Mouse (Mus musculus) heart, embryonic 14.5 days (tissue): Measurements from ENCODE around the gene Nek7. TPM values are rescaled to one million over a fixed set of nuclear protein-coding genes. Genes with fewer than 3 reads are reported as not detected.

Experiments used
- ATAC-seq: fragments of 200-750 bp; cut with Nextera tagmentation; 2 replicates; pipeline ENCODE4 v1.8.0; 2017; ENCODE audit warnings: low read depth, moderate TSS enrichment; ENCODE audit not compliant: insufficient number of reproducible peaks, insufficient read depth, low FRiP score
- H3K27ac ChIP-seq, 2 experiments: fragments of 200-500 bp in 1 of 2; fragments of 300-500 bp in 1 of 2; sonication (generic) in 1 of 2; replicated peaks in 1 of 2; 2 replicates each; pipeline ENCODE4 v1.5.1; 2012 to 2014; ENCODE audit warnings: low read depth in 2 of 2, low read length in 2 of 2, control low read depth in 1 of 2, mild to moderate bottlenecking in 1 of 2, mixed read lengths in 1 of 2; ENCODE audit not compliant: control insufficient read depth in 1 of 2, insufficient read depth in 1 of 2
- H3K27me3 ChIP-seq: fragments of 300-500 bp; sonication (generic); 2 replicates; pipeline ENCODE4 v1.6.1; 2014; ENCODE audit warnings: mild to moderate bottlenecking, low read length, control low read depth; ENCODE audit not compliant: control insufficient read depth, insufficient read depth
- H3K36me3 ChIP-seq: fragments of 300-500 bp; sonication (generic); 2 replicates; pipeline ENCODE4 v1.6.1; 2014; ENCODE audit warnings: mild to moderate bottlenecking, control low read depth, low read length, mixed read lengths; ENCODE audit not compliant: control insufficient read depth, insufficient read depth
- H3K4me1 ChIP-seq, 2 experiments: fragments of 200-500 bp in 1 of 2; fragments of 300-500 bp in 1 of 2; sonication (generic) in 1 of 2; 2 replicates each; pipeline ENCODE4 v1.6.1; 2012 to 2014; ENCODE audit warnings: low read length in 2 of 2, control low read depth in 1 of 2, mixed read lengths in 1 of 2; ENCODE audit not compliant: control insufficient read depth in 2 of 2, insufficient read depth in 2 of 2
- H3K4me2 ChIP-seq: fragments of 300-500 bp; sonication (generic); 2 replicates; pipeline ENCODE4 v1.6.1; 2014; ENCODE audit warnings: mild to moderate bottlenecking, low read length
- H3K4me3 ChIP-seq, 2 experiments: fragments of 200-500 bp in 1 of 2; fragments of 300-500 bp in 1 of 2; sonication (generic) in 1 of 2; 2 replicates each; pipeline ENCODE4 v1.5.1; 2012 to 2014; ENCODE audit warnings: low read length in 2 of 2, mild to moderate bottlenecking in 2 of 2, control low read depth in 1 of 2, low read depth in 1 of 2, moderate library complexity in 1 of 2; ENCODE audit not compliant: control insufficient read depth in 1 of 2, insufficient read depth in 1 of 2
- H3K9ac ChIP-seq: fragments of 300-500 bp; sonication (generic); 2 replicates; pipeline ENCODE4 v1.6.1; 2014; ENCODE audit warnings: mild to moderate bottlenecking, low read length
- H3K9me3 ChIP-seq: fragments of 300-500 bp; sonication (generic); 2 replicates; pipeline ENCODE4 v1.6.1; 2016; ENCODE audit warnings: low read length, control low read depth; ENCODE audit not compliant: control insufficient read depth
- WGBS: fragments of 180-500 bp; shearing (Covaris S2); extraction: QIAGEN DNeasy Blood & Tissue Kit; methylation state at CpG from one replicate; pipeline ENCODE4 v1.1.7; 2014; 5-methylcytosine and 5-hydroxymethylcytosine counted together
- polyA plus RNA-seq: library from polyadenylated mRNA; unstranded; fragments of >200 nt; fragmentation: Nextera tagmentation; extraction: Ambion mirVana; gene quantifications from 2 replicates; pipeline ENCODE4 v1.2.1, GENCODE M21; 2014

Gene Nek7
- polyA plus RNA-seq, 1 experiment from 2014 or later: 59.8 TPM

DNA sequence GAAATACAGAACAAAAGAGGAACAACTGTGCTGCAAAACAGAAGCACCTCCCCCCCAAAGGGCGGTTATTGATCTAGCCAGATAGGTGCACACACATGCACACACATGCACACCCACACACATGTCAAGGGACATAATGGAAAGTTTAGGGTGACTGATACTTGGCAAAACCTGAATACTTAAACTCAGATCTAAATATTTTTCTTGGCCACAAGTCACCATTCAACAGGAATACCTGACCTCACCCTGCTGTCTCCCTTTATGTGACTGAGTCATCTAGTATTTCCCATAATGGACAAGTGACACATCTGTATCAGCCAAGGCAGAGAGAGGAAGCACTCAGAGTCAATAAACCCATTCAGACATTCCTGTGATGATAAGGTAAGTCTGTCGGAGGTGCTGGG lies 48.9 kb downstream of the Nek7 start:
- Histone ChIP-seq H3K27ac (peak overlapping the region in 1 of 2 experiments; percentile 80; a peak in 2 of 4 replicates), H3K4me2 (peak overlapping the region; percentile 62), H3K9me3 (no peaks in the 10 kb centered on the region), H3K9ac (no peak overlapping the region), H3K36me3 (no peaks in the 10 kb centered on the region), H3K4me1 (peaks cover 9 to 18% of the 10 kb centered on the region in 2 experiments), H3K4me3 (no peak overlapping the region), H3K27me3 (no peaks in the 10 kb centered on the region)
- WGBS: 42% methylated on average over 2 of the region's 2 CpGs
- ATAC-seq: no peak; the same call in 1 of the 2 replicates

DNA sequence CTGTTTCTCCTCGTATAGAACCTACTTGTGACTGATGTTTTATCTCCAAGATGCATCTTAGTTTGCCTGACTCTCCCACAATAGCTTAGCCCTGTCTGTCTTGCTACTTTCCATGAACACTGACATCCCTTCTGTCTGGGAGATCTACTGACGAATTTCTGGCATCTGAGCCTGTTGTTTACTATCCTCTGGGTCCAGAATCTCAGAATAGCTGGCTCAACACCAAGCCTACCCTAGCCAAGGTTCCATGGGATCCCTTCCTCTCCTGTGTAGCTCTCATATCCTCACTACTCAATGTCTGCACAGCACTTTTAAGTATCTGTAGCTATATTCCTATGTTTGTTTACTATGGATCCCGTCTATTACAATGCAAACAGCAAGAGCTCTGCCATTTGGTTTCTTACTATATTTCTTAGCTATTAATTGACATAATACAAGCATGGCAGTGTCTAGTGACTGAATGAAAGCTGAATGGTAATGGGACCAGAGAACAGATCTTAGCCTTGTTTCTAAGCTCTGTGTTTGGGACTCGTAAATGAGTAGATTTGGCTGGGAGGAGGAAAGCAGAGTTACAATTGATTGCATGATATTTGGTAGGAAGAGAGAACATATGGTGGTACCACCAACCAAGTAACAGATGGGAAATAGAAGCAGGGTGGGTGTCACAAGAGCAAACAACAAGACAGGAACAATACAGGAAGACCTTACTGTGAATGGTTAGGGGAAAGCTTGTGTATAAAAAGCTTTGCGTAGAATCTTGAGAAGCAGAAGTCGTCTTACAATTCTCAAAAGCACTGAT lies 51.3 kb downstream of the Nek7 start:
- H3K4me1 ChIP-seq: peaks cover 9 to 22% of the 10 kb centered on the region in 2 experiments
- 84% methylated on average over 6 of the region's 6 CpGs for WGBS
- no peak overlapping the region for H3K4me3 ChIP-seq
- H3K36me3 ChIP-seq: no peaks in the 10 kb centered on the region
- ATAC-seq: no peak
- no peak overlapping the region for H3K9ac ChIP-seq
- no peaks in the 10 kb centered on the region for H3K9me3 ChIP-seq
- H3K4me2 ChIP-seq: no peak overlapping the region
- H3K27me3 ChIP-seq: no peaks in the 10 kb centered on the region
- H3K27ac ChIP-seq: no peak overlapping the region

DNA sequence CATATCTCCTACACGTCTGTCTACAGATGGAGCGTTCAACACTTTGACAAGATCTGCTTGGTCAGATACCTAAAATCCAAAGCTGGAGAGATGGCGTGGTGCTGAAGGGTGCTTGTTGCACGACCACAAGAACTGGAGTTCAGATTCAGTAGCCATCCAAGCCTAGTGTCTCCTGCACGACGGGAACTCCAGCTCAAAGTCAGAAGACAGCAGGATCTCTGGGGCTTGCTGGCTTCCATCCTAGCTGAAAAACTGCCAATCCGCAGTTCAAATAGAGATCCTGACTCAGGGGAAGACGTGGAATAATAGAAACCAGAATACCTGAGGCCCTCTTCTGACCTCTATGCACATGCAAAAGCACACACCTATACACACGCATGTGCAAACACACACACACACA lies 52.0 kb downstream of the Nek7 start:
- Histone ChIP-seq H3K4me1 (peaks cover 9 to 22% of the 10 kb centered on the region in 2 experiments), H3K9ac (no peak overlapping the region), H3K4me2 (no peak overlapping the region), H3K36me3 (no peaks in the 10 kb centered on the region), H3K27me3 (no peaks in the 10 kb centered on the region), H3K9me3 (no peaks in the 10 kb centered on the region), H3K4me3 (no peak overlapping the region), H3K27ac (no peak overlapping the region)
- WGBS: 92% methylated on average over 9 of the region's 9 CpGs
- no peak for ATAC-seq

DNA sequence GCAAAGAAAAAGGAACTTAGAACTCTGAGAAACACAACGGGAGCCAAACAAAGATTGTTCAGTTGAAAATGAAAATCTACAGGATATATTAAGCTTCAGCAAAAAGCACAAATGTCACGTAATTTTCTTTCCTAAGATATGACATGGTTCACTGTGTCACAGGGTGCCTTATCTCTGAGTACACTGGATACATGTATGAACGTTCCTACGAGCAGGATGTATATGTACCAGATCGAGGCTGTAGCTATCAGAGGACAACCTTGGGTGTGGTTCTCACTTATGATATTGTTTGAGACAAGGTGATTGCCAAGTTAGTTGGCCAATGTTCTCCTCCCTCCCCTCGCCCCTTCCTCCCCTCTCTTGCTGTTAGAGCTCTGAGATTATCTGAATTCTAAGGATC lies 55.3 kb downstream of the Nek7 start:
- no peak overlapping the region for H3K9ac ChIP-seq
- no peak for ATAC-seq
- no peak overlapping the region for H3K27ac ChIP-seq
- H3K27me3 ChIP-seq: no peaks in the 10 kb centered on the region
- peaks cover 0 to 7% of the 10 kb centered on the region in 2 experiments; a peak in 1 of 4 replicates for H3K4me1 ChIP-seq
- peaks cover 12% of the 10 kb centered on the region; the same call in 1 of the 2 replicates for H3K36me3 ChIP-seq
- no peak overlapping the region for H3K4me2 ChIP-seq
- WGBS: 75% methylated on average over 6 of the region's 6 CpGs
- H3K4me3 ChIP-seq: no peak overlapping the region
- no peaks in the 10 kb centered on the region for H3K9me3 ChIP-seq

DNA sequence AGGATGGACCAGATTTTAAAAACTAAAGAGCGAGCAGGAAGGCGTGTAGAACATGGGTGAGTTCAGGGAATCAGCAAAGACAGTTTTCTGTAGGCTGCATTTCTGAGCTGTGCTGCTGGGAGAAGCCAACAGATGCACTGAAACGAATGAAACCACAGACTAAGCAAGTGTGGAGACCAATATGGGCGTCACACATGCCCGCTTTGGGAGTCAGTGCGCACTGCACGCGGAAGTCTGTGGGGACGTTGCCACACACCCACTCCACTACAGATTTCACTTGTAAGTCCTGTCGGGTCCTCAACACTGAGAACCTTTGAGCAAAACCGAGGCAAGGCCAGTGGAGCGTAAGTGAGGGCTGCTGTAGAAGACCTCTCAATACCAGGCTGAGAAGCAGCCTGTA lies 59.2 kb downstream of the Nek7 start:
- no peak for ATAC-seq
- H3K27ac ChIP-seq: no peak overlapping the region
- H3K9me3 ChIP-seq: no peaks in the 10 kb centered on the region

DNA sequence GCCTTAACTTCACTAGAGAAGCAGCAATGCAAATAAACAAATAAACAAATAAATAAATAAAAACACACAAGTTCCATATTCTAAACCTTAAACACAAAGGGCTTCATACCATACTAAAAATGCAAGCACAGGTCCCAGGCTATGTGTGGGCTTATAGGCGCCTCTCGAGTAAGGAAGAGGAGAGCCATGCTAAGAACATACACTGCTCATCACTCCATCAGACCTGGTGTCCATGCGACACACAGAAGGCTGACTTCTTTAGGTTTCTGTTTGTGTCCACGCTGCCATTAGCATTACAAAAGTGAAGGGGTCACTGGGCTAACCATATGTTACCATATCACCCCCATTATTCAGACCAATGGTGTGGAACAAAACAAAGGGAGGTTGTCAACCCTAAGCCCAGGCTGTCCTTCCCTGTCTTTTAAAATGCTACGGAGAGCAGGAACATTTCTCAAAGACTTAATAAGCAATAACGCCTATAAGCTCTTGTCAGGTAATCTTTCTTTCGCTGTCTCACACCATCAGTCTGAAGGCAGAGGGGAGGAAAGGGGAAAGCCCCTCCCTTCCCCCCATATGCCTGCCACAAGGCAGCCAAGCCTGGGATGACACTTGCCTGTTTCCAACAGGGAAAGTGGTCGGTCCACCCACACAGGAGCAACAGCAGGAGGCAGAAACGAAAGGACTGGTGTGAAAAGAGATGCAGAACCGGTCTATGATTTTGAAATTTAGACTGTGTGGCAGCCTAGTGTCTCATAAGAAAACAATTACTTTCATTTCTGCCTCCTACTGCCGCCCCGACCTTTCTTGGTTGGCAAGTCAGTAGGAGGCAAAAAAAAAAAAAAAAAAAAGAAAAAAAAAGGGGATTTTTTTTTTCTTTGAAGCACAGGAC lies 60.5 kb downstream of the Nek7 start:
- no peak for ATAC-seq
- no peak overlapping the region for H3K4me2 ChIP-seq
- H3K4me1 ChIP-seq: no peaks in the 10 kb centered on the region
- H3K9me3 ChIP-seq: no peaks in the 10 kb centered on the region
- H3K9ac ChIP-seq: no peak overlapping the region
- H3K4me3 ChIP-seq: no peak overlapping the region
- H3K27me3 ChIP-seq: no peaks in the 10 kb centered on the region
- H3K27ac ChIP-seq: no peak overlapping the region
- peaks cover 12% of the 10 kb centered on the region; the same call in 1 of the 2 replicates for H3K36me3 ChIP-seq
- WGBS: 67% methylated on average over 12 of the region's 12 CpGs

More for the DNA sequence above, 59.2 kb downstream of the Nek7 start:
- peaks cover 12% of the 10 kb centered on the region; the same call in 1 of the 2 replicates for H3K36me3 ChIP-seq
- no peaks in the 10 kb centered on the region for H3K27me3 ChIP-seq
- H3K4me3 ChIP-seq: no peak overlapping the region
- H3K9ac ChIP-seq: no peak overlapping the region
- 87% methylated on average over 12 of the region's 12 CpGs for WGBS
- no peak overlapping the region for H3K4me2 ChIP-seq
- H3K4me1 ChIP-seq: 0 out of 4 replicates have a peak, but pooled peaks cover 0 to 4% of the 10 kb centered on the region in 2 experiments

DNA sequence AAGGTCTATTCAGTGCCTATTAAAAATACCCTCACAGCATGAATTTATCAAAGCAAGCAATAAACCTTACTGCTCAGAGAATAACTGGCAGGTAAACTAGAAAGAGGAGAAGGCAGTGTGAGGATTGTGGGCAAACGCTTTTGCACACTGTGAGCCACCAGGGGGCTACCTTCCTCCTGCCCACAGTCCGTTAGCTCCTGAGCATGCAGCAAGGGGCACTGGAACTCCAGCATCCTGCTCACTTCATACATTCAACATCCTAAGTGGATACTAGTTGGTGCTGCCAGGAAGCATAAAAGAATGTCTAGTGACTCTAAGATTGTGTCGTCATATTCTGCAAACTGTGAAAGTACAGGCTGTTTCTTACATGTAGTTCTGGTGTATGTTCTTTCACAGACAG lies 61.6 kb downstream of the Nek7 start:
- 70% methylated on average over 3 of the region's 3 CpGs for whole genome bisulfite sequencing
- no peak overlapping the region for H3K4me2 ChIP-seq
- H3K36me3 ChIP-seq: peaks cover 12% of the 10 kb centered on the region; the same call in 1 of the 2 replicates
- H3K27ac ChIP-seq: no peak overlapping the region
- no peaks in the 10 kb centered on the region for H3K9me3 ChIP-seq
- no peak for ATAC-seq
- no peaks in the 10 kb centered on the region for H3K27me3 ChIP-seq
- H3K9ac ChIP-seq: no peak overlapping the region
- no peaks in the 10 kb centered on the region for H3K4me1 ChIP-seq
- no peak overlapping the region for H3K4me3 ChIP-seq
